In genomic region chr13:43773965-43774566, GRCm38 (mm10) we compare ENCODE assay signal across 9 mouse cellular contexts. TPM values are rescaled to one million over a fixed set of nuclear protein-coding genes. Genes with fewer than 3 reads are reported as not detected.
DNase-seq lines count a peak whose midpoint lies in the region; ATAC-seq and TF ChIP-seq lines count a peak whose summit lies in the region.
"Had no signal": no experiment of that assay in that cellular context is flagged by ENCODE, and none has a peak within 500 bp of the region (broad histone marks: within the 10 kb centered on the region; RNA-seq: fewer than 3 reads in every experiment).

No protein-coding gene starts in this region.

- ATAC-seq in neural tube, embryonic 12.5 days (ENCODE audit: low FRiP score, low read depth) = no peak
- ATAC-seq in hindbrain, postnatal 0 days = peak; percentile 83

- peaks cover 8% of the 10 kb centered on the region for H3K4me1 ChIP-seq in cerebellum, adult 2 months (ENCODE audit: control insufficient read depth, insufficient read depth, low read length)
- H3K4me1 ChIP-seq in neural tube, embryonic 12.5 days = peaks cover 4% of the 10 kb centered on the region; the same call in 1 of the 2 replicates
- H3K4me1 ChIP-seq in hindbrain, postnatal 0 days (ENCODE audit: insufficient read depth, low read length) = peaks cover 6% of the 10 kb centered on the region; the same call in 1 of the 2 replicates

- no peak for TF ChIP-seq CTCF in cerebellum, adult 2 months (IDR thresholded peaks at IDR 0.05; ENCODE audit: borderline replicate concordance, insufficient read depth, low read depth, low read length)
- TF ChIP-seq CTCF in hindbrain, postnatal 0 days (IDR thresholded peaks at IDR 0.05; ENCODE audit: low read depth) = no peak

- 37% methylated on average over 15 of the region's 15 CpGs for WGBS in cerebellum, adult 2 months
- WGBS in neural tube, embryonic 12.5 days = 64% methylated on average over 15 of the region's 15 CpGs
- WGBS in hindbrain, postnatal 0 days = 29% methylated on average over 15 of the region's 15 CpGs

- H3K36me3 ChIP-seq in neural tube, embryonic 12.5 days = no peaks in the 10 kb centered on the region
- H3K36me3 ChIP-seq in hindbrain, postnatal 0 days (ENCODE audit: insufficient read depth, low read length) = no peaks in the 10 kb centered on the region

- H3K4me2 ChIP-seq in neural tube, embryonic 12.5 days (replicated peaks) = 0 out of 2 replicates have a peak overlapping the region, but pooled peaks have one; percentile 1
- H3K4me2 ChIP-seq in hindbrain, postnatal 0 days (ENCODE audit: low read depth, low read length) = no peak overlapping the region

- peak; percentile 55 to 58 for DNase-seq in cerebellum, adult 2 months
- no peak for DNase-seq in cerebellum, adult 8-10 months
- DNase-seq in neural tube, embryonic 10.5 days (ENCODE audit: extremely low spot score, low spot score) = no peak
- DNase-seq in hindbrain, postnatal 0 days (ENCODE audit: low spot score) = peak; percentile 81
- DNase-seq in left cerebral cortex, postnatal 36 days (ENCODE audit: low spot score in 2 of 2) = peak; percentile 36 to 51
- DNase-seq in right cerebral cortex, postnatal 10 days (ENCODE audit: low spot score in 2 of 2) = peak; percentile 78 to 80
- no peak for DNase-seq in liver

- H3K27ac ChIP-seq in cerebellum, adult 2 months (ENCODE audit: insufficient read depth, low read length) = no peak overlapping the region
- no peak overlapping the region for H3K27ac ChIP-seq in neural tube, embryonic 12.5 days
- H3K27ac ChIP-seq in hindbrain, postnatal 0 days = no peak overlapping the region
- H3K27ac ChIP-seq: liver, embryonic 14.5 days had no signal

- no peak overlapping the region for H3K4me3 ChIP-seq in cerebellum, adult 2 months (replicated peaks; ENCODE audit: insufficient read depth, low read depth, low read length)
- H3K4me3 ChIP-seq in neural tube, embryonic 12.5 days = no peak overlapping the region
- H3K4me3 ChIP-seq in hindbrain, postnatal 0 days (ENCODE audit: low read length) = no peak overlapping the region

- H3K9ac ChIP-seq in neural tube, embryonic 12.5 days = no peak overlapping the region
- no peak overlapping the region for H3K9ac ChIP-seq in hindbrain, postnatal 0 days (replicated peaks; ENCODE audit: low read length)
- H3K9ac ChIP-seq: liver, embryonic 14.5 days had no signal

- intact Hi-C loops in left cerebral cortex, postnatal 36 days (cut with DNase I) = no loop called here

- TF ChIP-seq POLR2A in cerebellum, adult 2 months (IDR thresholded peaks at IDR 0.05; ENCODE audit: borderline replicate concordance, insufficient read depth, low read length) = no peak

- no peaks in the 10 kb centered on the region for H3K9me3 ChIP-seq in neural tube, embryonic 12.5 days
- no peaks in the 10 kb centered on the region for H3K9me3 ChIP-seq in hindbrain, postnatal 0 days (ENCODE audit: low read length)

- H3K27me3 ChIP-seq in cerebellum, adult 2 months (ENCODE audit: control insufficient read depth, insufficient read depth, low read length) = no peaks in the 10 kb centered on the region
- H3K27me3 ChIP-seq in neural tube, embryonic 12.5 days (replicated peaks) = no peaks in the 10 kb centered on the region
- H3K27me3 ChIP-seq in hindbrain, postnatal 0 days (ENCODE audit: insufficient read depth, low read length) = no peaks in the 10 kb centered on the region

RNA-seq across cellular contexts. Expression of gene Cd83, which starts 10.5 kb away (rescaled TPM):
- 33.3 and 35.7 TPM in 2 replicates for polyA plus RNA-seq in cerebellum, adult 2 months (2012; rRNA removed)
- polyA plus RNA-seq in neural tube, embryonic 12.5 days (2016; fragmentation: Nextera tagmentation; extraction: Ambion mirVana) = 19.3 and 20.9 TPM in 2 replicates
- 43.7 and 45.4 TPM in 2 replicates for total RNA-seq in hindbrain, postnatal 0 days (2014; rRNA removed)
- 38.5 and 38.6 TPM in 2 replicates for polyA plus RNA-seq in hindbrain, postnatal 0 days (2015; fragmentation: Nextera tagmentation; extraction: Ambion mirVana)
- total RNA-seq in left cerebral cortex, postnatal 36 days (2021) = 1 to 10 TPM; 7.7 to 9.6 TPM

Comparison
In these comparisons a context has a peak if more than half of its experiments do, and no peak if none do; other contexts are left out.
1. DNase-seq: peak in cerebellum, adult 2 months (2 of 2), hindbrain, postnatal 0 days (single experiment), left cerebral cortex, postnatal 36 days (2 of 2) and right cerebral cortex, postnatal 10 days (2 of 2); none in cerebellum, adult 8-10 months (single experiment), neural tube, embryonic 10.5 days (single experiment) and liver (single experiment).